Mouse (Mus musculus) granulocyte monocyte progenitor cell, adult 5-6 weeks (primary cell): ENCODE results near the gene Zfp85. TPM values are rescaled to one million over a fixed set of nuclear protein-coding genes. Genes with fewer than 3 reads are reported as not detected.

Experiments used
- total RNA-seq, 2 experiments: library from RNA; stranded (forward) in 1 of 2; stranded (reverse) in 1 of 2; fragments of 200-712, 200-1000 nt in 1 of 2; fragments of >200 nt in 1 of 2; fragmentation: Nextera tagmentation in 1 of 2; gene quantifications; 2 replicates each; pipeline ENCODE4 v1.2.3; 2014 to 2017

The Zfp85 gene
- total RNA-seq, 2 experiments from 2014 or later: 7.5 to 7.8 TPM

Other genes starting within 250 kb of the Zfp85 start
- gene Gm26965, start 229.1 kb downstream of the Zfp85 start, total RNA-seq (2014; fragmentation: Nextera tagmentation): not detected in 2 replicates
- gene Gm26965, start 229.1 kb downstream of the Zfp85 start, total RNA-seq (2017): not detected in 2 replicates
- gene Zfp87, start 229.1 kb downstream of the Zfp85 start, total RNA-seq (2014; fragmentation: Nextera tagmentation): 22.9 and 26.6 TPM in 2 replicates
- gene Zfp87, start 229.1 kb downstream of the Zfp85 start, total RNA-seq (2017): 10.7 and 17.8 TPM in 2 replicates
- gene Zfp748, start 201.4 kb downstream of the Zfp85 start, total RNA-seq (2014; fragmentation: Nextera tagmentation): 10.0 and 12.3 TPM in 2 replicates
- gene Zfp748, start 201.4 kb downstream of the Zfp85 start, total RNA-seq (2017): 8.6 and 11.6 TPM in 2 replicates
- gene Zfp729b, start 145.5 kb downstream of the Zfp85 start, total RNA-seq (2014; fragmentation: Nextera tagmentation): 10.8 and 17.2 TPM in 2 replicates
- 16.1 and 16.3 TPM in 2 replicates for gene Zfp729b, start 145.5 kb downstream of the Zfp85 start, total RNA-seq (2017)
- gene Gm49345, start 117.5 kb downstream of the Zfp85 start, total RNA-seq (2014; fragmentation: Nextera tagmentation): 3.4 TPM in 1 of 2 replicates, not detected in the other
- gene Gm49345, start 117.5 kb downstream of the Zfp85 start, total RNA-seq (2017): not detected in 2 replicates
- gene Zfp729a, start 117.4 kb downstream of the Zfp85 start, total RNA-seq (2014; fragmentation: Nextera tagmentation): 15.0 and 17.6 TPM in 2 replicates
- gene Zfp729a, start 117.4 kb downstream of the Zfp85 start, total RNA-seq (2017): 7.4 and 14.4 TPM in 2 replicates
- gene Zfp738, start 68.2 kb downstream of the Zfp85 start, total RNA-seq (2014; fragmentation: Nextera tagmentation): 26.8 and 28.6 TPM in 2 replicates
- 6.9 and 27.3 TPM in 2 replicates for gene Zfp738, start 68.2 kb downstream of the Zfp85 start, total RNA-seq (2017)
- 12.1 and 12.6 TPM in 2 replicates for gene Zfp65, start 26.1 kb downstream of the Zfp85 start, total RNA-seq (2014; fragmentation: Nextera tagmentation)
- 12.1 and 18.0 TPM in 2 replicates for gene Zfp65, start 26.1 kb downstream of the Zfp85 start, total RNA-seq (2017)
- gene Zfp493, start 24.5 kb upstream of the Zfp85 start, total RNA-seq (2014; fragmentation: Nextera tagmentation): 2.7 and 3.6 TPM in 2 replicates
- 3.0 and 3.9 TPM in 2 replicates for gene Zfp493, start 24.5 kb upstream of the Zfp85 start, total RNA-seq (2017)
- 3.7 and 5.9 TPM in 2 replicates for gene Zfp273, start 58.5 kb upstream of the Zfp85 start, total RNA-seq (2014; fragmentation: Nextera tagmentation)
- 6.0 and 7.0 TPM in 2 replicates for gene Zfp273, start 58.5 kb upstream of the Zfp85 start, total RNA-seq (2017)
- gene Gm10037, start 75.9 kb upstream of the Zfp85 start, total RNA-seq (2014; fragmentation: Nextera tagmentation): 1.6 TPM in 1 of 2 replicates, not detected in the other
- gene Gm10037, start 75.9 kb upstream of the Zfp85 start, total RNA-seq (2017): 1.0 TPM in 1 of 2 replicates, not detected in the other
- gene BC048507, start 108.1 kb upstream of the Zfp85 start, total RNA-seq (2014; fragmentation: Nextera tagmentation): not detected in 2 replicates
- not detected in 2 replicates for gene BC048507, start 108.1 kb upstream of the Zfp85 start, total RNA-seq (2017)